Mouse (Mus musculus) C2C12 (cell line): Measurements from ENCODE around the gene Sgcd.

Experiments
- CEBPB ChIP-seq: IDR thresholded peaks from one replicate; pipeline ENCODE4 v1.6.1; 2011; ENCODE audit warnings: low read depth, mild to moderate bottlenecking, control low read depth, moderate library complexity
- CTCF ChIP-seq: IDR thresholded peaks from one replicate; pipeline ENCODE4 v1.5.1; 2011; ENCODE audit not compliant: control insufficient read depth, insufficient read depth, insufficient read length
- FOSL1 ChIP-seq: IDR thresholded peaks from one replicate; pipeline ENCODE4 v1.8.0; 2011; ENCODE audit warnings: mild to moderate bottlenecking, low read length; ENCODE audit not compliant: poor library complexity, insufficient read depth, severe bottlenecking
- MAX ChIP-seq: IDR thresholded peaks from one replicate; pipeline ENCODE4 v1.6.1; 2011; ENCODE audit warnings: mild to moderate bottlenecking, control low read depth
- MYOD1 ChIP-seq: IDR thresholded peaks from one replicate; pipeline ENCODE4 v1.6.1; 2011; ENCODE audit warnings: low read depth; ENCODE audit not compliant: control insufficient read depth, insufficient read length
- MYOG ChIP-seq: IDR thresholded peaks from one replicate; pipeline ENCODE4 v1.6.1; 2011; ENCODE audit not compliant: control insufficient read depth, insufficient read length; ENCODE audit errors: extremely low read depth
- USF1 ChIP-seq: IDR thresholded peaks from one replicate; pipeline ENCODE4 v1.6.1; 2011; ENCODE audit warnings: low read depth, mild to moderate bottlenecking, control low read depth, moderate library complexity

- TF ChIP-seq CTCF (no peak), USF1 (no peak), CEBPB (no peak), MYOD1 (no peak), MAX (no peak), FOSL1 (no peak), MYOG (no peak)
Observed at GRCm38 (mm10) chr11:47107661-47108060, 881.1 kb downstream of the Sgcd start.
